Mouse (Mus musculus) erythroblast, adult 5-6 weeks (primary cell): ENCODE measurements around the gene Pkmyt1. TPM values are rescaled to one million over a fixed set of nuclear protein-coding genes. Genes with fewer than 3 reads are reported as not detected.

Experiments used
- ATAC-seq: replicated peaks from 2 replicates; pipeline ENCODE4 v1.8.0; 2016; ENCODE audit warnings: moderate number of reproducible peaks, mild to moderate bottlenecking, moderate TSS enrichment, inconsistent platforms; ENCODE audit not compliant: poor library complexity, low FRiP score, severe bottlenecking
- total RNA-seq, 2 experiments: library from RNA; stranded (forward) in 1 of 2; stranded (reverse) in 1 of 2; fragments of 150-400 nt in 1 of 2; fragments of 200-764, 138-1000 nt in 1 of 2; gene quantifications; 2 replicates each; pipeline versions ENCODE4 v1.2.3 to v1.2.4; 2015 to 2017; ENCODE audit warnings: low replicate concordance in 2 of 2

Pkmyt1 gene
- total RNA-seq, 2 experiments from 2014 or later, result 7.3 to 10.0 TPM

DNA sequence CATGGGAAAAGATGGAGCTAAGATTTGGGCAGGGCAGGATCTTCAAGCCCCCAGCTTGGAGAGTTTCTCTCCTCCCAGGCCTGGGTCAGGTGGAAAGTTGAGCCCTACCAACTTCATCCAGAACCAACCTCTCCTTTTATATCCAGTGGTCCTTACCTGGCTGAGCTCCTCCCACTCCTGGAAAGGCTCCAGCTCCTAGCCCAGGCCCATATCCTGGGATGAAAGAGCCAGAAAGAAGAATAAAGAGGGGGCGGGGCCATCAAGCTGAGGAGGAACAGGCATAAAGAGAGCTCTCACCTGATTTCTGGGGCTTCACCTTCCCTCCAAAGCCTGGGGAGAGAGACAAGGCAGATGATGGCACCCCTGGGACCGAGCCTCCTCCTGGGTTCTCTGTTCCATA lies 9.1 kb upstream of the Pkmyt1 start:
- ATAC-seq, result no peak

DNA sequence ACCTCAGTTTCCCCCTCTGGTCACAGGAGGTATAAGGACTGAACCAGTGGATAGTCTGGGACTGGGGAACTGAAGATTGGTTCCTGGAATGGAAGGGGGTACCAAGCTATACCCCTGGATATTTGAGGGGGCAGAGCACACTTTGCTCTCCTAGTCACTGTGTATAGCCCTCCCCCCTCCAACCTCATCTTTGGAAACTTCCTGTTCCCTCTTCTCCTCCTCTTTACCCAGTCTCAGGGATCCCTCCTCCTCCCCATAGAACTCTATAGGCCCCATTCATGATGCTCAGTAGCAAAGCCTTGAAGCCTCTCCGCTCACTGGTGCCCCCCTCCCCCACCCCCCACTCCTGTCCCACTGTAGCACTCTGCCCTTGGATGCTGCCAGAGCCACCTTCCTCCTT lies 6.7 kb upstream of the Pkmyt1 start:
- ATAC-seq, result no peak

DNA sequence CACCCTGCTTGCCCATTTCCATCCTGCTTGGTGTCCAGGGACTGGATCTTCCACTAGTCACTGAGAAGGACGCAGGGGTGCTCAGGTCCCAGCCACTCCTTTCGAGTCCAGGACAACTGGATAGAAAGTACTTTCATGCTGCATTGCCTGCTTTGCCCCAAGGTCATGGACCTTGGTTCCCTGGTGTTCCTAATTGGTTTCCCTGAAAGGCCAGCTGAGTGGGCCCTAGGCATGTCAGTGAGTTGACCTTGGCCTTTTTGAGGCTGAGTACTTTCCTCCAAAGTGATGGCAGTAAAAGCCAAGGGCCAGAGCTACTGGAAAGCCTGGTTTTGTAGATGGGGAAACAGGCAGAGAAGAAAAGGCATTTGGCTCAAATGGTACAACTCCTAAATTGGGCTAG lies 4.2 kb upstream of the Pkmyt1 start:
- no peak for ATAC-seq

DNA sequence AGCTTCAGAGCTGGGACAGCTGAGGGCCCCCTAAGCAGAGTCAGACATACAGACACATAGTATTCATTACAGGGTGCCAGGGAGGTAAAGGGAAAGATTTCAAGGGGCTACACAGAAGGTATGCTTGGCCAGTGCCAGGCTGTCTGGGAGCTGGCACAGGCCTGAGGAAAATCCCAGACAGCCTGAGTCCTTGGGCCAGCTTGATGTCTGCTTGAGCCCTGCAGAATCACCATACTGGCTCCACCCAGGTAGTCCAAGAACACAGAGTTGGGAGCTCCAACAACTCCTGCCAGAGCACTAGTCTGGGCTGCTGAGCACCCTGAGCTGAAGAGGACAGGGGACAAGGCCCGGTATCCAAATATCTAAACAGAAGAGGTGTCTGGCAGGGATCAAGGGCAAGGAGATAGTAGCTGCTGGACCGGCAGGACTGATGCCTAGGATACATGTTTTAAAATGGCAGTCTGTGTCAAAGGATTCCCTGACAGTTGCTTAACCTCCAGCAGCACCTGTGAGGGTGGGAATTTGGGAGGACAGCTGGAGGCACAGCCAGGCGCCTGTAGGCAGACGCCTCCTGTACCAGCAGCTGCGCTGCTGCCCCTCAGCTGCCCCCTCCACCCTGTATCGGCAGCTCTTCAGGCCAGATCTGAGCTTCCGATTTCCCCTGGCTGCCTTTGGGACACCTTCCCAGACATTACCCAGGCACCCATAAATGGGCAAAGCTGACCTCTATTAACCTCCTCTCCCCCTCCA lies 3.6 kb upstream of the Pkmyt1 start, which contains the start of gene 1520401A03Rik:
1520401A03Rik (minus strand) TSS at position 408 of the 750 bp plus-strand sequence.
- no peak for ATAC-seq

DNA sequence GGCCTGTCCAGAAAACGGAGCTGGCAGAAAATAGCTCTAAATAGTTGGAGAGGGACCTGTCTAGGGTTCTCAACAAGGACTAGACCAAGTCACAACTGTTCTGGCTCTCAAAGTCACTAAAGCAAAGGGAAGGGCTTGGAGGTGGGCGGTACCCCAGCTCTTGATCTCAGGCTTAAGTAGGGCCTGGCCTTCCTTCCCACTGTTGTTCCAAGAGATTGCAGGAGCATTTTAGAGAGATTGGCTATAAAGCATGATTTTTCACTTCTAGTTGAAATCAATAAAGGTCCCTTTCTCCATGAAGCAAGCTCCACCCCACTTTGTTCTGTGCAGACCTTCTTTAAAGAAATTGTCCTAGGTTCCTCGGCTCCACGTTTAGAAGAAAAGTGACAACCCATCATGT lies 659 bp upstream of the Pkmyt1 start:
- no peak for ATAC-seq

DNA sequence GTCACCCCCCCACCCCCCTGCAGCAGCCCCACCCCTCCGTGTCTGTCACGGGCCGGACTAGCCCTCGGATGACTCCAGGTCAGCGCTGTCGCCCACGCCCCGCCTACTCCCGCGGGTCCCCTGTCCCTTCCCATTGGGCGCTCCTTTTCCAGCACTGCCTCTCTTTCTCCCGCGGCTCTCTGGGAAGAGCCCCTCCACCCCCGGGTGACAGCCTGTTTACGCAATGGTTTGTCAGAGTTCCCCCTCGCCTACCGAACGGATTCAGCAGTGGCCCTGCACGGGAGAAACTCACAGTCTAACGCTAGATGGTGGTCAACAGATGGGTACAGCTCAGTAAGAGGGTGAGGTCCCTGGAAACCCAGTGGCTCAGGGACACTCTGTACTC lies 614 bp downstream of the Pkmyt1 start:
- ATAC-seq, result peak; percentile 71

DNA sequence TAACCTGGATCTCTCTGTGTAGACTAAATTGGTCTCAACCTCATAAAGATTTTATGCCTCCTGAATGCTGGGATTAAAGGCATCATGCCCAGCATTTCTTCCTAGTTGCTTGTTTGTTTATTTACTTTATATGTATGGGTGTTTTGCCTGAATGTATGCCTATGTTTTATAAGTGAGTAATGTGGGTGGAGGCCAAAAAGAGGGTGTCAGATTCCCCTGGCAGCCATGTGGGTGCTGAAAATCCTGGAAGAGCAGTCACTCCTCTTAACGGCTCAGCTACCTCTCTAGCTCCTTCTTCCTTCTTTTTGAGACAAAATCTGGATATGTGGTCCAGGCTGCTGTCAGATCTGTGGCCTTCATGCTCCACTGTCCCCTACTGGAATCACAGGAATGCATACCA lies 4.3 kb downstream of the Pkmyt1 start:
- no peak for ATAC-seq

DNA sequence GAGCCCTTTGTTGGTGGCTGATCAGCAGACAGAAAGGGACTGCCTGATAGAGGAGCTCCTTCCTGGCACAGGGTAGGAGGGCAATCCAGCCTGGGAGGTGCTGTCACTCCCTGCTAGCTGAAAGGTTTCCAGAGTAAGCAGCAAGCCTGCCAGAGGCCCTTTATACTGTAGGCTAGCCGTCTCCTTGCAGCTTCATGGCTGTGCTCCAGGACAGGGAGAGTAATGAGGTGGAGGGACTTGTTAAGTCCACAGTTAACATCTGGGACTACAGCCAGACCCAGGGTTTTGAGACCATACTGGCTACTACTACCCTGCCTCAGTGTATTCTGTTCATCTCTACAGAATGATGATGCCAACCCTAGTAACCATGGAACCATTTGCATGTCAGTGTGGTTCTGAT lies 8.2 kb downstream of the Pkmyt1 start:
- no peak for ATAC-seq

DNA sequence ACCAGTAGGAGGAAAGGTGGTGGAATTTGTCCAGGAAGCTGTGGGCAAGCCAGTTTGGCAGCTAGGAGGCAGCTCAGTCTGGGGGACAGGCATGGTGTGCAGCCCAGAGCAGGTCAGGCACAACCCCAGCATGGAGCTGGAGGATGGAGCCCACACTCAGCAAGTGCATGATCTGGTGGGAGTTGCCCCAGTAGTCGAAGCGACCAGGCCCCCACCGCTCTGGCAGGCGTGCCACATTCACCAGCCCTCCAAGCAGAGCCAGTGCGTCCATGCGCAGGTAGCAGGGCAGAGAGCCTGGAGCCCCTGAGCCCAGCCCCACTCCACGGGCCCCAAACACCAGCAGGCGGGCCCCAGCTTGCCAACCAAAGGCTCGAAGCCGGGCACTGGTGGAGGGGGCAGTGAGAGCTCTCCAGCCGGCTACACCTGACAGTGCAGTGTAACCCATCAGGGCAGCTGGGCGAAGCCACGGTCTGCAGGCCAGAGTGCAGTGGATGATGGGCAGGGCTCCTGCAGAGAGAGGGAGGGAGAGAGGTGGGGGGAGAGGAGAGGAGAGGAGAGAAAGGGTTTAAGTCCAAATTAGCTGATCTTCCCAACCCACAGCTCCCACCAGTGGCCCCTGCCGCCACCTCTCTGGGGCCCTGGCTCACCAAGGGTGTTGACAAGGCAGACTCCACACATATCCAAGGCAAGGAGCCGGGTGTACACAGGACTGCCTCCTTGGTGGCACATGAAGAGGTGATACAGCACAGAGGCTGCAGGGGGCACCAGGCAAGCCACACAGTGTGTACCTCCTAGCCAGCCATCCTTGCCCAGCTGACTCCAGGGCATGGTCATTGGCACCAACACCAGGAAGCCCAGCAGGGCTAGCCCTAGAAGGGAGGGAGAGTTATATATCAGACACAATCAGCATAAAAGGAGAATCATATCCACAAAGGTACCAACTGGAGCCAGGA lies 11.6 kb downstream of the Pkmyt1 start:
- ATAC-seq, result no peak

DNA sequence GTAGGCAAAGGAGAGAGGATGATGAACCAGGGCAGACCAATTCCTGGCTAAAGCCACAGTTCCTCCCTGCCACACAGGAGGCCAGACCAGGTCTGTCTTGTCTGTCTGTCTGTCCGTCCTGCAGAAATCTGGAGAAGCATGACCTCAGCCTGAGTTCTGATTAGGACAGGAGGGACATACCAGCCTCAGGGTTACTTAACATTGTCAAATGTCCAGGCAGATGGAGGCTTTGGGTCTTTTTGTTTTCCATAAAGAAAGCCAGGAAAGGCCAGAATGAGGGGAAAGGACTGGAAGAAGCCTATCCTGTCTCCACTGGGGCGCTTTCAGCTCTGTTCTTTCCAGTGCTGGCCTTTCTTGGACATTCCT lies 12.7 kb downstream of the Pkmyt1 start:
- ATAC-seq, result no peak

DNA sequence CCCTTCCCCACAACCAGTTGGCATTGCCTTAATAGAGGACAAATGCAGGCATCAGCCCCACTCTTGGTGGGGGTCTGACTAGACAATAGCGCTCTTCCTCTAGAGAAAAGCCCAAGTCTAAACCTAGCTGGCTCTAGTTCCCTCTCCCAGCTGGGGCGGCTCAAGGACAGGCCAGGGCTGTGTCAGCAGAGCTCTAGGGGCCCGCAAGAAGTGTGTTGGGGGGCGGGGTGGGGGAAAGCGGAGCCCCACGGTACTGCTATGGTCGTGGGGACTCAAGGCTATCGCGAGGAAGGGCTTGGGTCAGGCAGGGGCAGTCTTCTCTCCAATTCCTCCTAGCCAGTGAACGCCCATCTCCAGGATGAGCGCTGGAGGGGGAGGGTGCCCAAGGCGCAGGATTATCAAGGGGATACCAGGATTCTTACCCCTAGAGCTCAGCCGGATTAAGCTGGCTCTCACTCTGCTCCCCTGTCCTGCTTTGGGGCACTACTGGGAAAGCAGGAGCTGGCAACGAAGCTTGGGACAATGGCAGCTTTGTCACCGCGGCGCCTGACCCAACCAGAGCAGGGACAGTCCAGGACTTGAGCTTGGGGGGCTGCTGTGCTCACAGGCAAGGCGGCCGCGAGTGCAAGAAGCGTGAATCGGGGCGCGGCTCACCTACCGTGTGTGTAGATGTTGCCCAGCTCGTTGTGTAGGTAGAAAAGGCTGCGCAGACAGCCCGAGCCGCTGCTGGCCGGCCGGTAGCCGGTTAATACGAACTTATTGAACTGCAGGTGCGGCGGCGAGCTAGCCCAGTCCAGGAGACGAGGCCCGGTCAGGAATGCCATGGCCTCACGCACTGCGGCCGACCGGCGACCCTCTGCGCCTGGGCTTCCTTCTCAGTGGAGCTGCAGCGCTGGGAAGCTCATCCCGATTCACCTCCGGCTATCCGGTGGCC lies 13.3 kb downstream of the Pkmyt1 start:
- ATAC-seq, result peak; percentile 10; the same call in 1 of the 2 replicates

DNA sequence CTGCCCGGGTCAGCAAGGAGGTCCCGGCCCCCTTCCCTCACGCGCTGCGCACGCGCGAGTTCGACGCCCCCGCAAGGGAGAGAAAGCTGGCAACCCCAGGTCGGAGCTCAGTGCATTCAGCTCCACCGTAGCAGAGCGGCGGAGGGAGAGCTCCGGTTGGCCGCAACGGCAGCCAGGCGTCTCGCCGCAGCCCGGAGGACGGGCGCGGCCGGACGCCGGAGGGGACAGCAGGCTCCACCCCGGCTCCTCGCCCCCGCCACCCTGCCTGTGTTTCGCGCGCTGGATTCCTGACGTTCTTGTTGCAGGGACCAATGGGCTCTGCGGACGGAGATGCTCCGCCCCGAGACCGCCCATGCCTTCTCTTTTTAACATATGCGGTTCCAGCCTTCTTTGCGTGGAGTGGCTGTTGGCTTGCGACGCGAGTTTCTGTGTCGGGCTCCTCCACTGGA lies 14.0 kb downstream of the Pkmyt1 start:
- peak; percentile 86 for ATAC-seq

DNA sequence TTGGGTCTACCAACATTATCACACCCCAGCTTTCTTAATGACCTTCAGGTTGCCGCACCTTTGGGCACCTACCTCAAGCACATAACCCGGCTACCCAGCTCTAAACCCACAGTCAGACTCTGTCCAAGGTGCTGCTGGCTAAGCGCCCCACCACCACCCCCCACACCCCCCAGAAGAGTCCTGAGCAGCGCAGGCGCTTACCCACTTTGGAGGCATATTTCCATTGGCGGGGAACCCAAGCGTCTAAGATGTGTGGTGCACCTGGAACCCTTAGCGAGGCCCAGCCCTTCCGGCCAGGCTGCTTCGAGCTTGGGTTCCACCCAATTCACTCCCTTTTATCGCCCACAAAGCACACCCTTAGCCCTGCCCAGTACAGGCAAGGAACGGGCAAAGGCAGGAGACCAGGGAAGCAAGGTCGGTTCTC lies 14.5 kb downstream of the Pkmyt1 start, which contains the start of gene Paqr4:
Paqr4 (minus strand) TSS at position 270 of the 424 bp plus-strand sequence.
- peak; percentile 72 for ATAC-seq

DNA sequence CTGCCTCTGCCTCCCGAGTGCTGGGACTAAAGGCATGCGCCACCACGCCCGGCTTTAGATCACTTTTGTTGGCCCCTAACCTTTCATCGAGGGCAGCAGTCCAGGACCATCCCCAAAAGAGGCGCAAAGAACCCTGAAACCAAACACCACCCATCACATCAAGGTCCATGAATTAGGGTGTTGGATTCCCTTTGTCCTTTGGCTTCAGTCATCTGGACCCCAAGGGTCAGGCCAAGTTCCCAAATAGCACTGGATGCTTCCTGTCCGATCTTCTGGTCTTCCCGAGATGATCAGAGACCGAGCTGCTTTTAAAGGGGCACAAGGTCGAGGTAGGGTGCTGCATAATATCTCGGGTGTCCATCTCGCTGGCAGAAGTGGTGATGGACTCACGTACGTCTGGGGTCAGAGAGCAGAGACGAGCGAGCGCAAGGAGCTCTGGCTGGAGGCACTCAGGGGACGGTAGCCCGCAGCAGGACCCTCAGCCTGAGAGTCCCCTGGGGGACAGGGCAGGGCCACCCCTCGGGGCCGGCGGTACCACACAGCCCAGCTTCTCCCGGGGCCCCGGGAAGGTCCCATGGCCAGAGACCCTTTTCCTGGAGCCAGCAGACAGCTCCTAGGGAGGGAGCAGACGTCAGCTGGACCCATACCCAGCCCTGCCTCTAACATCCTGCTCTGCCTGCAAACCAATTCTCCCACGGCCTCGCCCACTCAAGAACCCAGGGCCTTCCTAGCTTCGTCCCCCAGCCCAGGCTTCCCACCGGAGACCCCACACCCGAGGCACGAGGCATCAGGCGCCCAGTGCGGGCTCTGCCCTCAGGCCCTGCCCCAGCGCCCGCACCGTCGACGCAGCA lies 15.4 kb downstream of the Pkmyt1 start:
- no peak for ATAC-seq

DNA sequence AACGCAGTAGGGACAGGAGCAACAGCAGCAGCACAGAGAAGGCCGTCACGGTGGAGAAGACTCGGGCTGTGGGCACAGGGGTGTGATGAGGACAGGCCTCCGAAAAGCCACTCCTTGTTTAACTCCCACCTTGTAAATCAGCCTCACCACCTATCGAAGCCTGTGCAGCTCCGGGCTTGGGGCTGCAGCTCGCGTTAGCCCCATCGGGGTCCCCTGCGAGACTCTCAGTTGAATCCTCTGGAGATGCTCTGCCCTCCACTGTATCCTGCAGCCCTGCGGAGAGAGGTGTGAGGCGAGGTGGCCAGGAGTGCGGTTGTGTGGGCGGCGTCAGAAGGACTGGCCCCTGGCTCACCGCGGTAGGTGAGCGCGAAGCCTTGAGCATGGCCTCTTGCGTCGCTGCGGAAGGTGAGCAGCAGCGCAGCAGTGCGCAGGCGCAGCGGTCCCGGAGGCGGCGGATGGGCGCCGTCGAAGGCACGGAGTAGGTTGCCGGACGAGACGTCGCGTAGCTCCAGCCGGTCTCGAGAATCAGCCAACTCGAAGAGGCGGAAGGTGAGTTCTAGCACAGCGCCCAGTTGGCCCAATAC lies 16.2 kb downstream of the Pkmyt1 start:
- ATAC-seq, result no peak

DNA sequence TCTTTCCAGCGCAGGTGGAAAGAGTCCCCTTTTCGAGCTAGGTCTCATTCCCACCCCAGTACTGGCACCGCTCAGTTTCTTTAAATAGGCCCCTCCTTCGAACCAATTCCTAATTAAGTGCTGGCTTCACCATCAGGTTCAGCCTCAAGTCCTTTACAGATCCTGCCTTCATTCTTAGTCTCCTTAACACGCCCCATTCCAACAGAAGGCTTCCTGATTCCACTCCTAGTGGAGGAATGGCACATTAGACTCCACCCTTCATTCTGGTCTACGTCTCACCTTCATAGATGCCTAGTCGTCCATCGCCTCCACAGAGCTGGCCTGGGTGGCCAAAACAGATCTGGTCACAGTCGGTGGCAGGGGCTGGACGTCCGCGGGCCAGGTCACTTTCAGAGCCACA lies 16.8 kb downstream of the Pkmyt1 start:
- no peak for ATAC-seq

DNA sequence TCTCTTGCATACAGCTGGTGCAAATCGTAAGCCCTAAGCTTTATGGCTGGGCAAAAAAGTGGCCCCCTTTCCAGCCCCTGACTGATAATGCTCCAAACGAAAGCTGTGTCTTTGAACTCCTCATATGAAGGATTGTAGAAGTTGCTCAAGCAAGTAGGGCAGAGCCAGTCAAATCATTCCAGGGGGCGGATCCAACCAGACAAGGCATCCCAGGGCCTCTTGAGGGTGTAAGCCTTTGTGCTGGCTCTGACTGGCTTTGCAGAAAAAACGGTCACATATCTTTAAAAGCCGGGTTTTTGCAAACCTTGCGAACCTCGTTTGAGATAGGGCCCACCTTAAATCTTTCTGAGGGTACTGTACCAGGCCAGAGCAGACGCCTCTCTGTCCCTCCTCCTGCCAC lies 17.9 kb downstream of the Pkmyt1 start:
- no peak for ATAC-seq

DNA sequence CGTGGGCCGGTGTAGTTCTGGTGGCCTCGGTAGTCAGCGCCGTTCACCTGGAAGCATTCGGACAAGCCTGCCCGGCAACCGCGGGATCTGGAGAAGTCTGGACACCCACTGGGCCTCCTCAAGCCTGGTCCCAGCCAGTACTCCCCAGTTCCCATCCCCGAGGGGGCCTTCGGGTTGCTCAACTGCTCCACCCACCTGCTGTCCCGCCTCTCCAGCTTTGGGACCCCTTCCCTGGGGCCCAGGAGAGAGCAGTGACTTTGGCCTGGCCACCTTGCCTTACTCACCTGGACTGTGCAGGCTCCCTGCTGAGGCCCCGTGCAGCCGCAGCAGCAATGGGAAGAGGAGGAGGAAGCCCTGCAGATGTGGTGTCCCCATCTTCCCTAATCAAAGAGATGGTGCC lies 18.5 kb downstream of the Pkmyt1 start:
- ATAC-seq, result no peak
